Mouse (Mus musculus) spleen, postnatal 10 days (tissue): ENCODE data around the gene Zc3h12d.

ENCODE experiments used
- DNase-seq, 2 experiments: peaks; one replicate each; pipeline ENCODE4 v3.0.0; 2021 to 2022; ENCODE audit warnings: low spot score in 2 of 2

The Zc3h12d gene

GRCm38 (mm10) chr10:7832171-7832676 lies at the start of gene Zc3h12d:
Gene Zc3h12d (plus strand): TSS chr10:7832470.
- peak in 1 of 2 experiments; percentile 60 for DNase-seq

- DNase-seq: no peak
Observed at GRCm38 (mm10) chr10:7787319-7787718, 45.0 kb upstream of the Zc3h12d start.

- no peak for DNase-seq
Observed at GRCm38 (mm10) chr10:7792254-7792750, 40.0 kb upstream of the Zc3h12d start.

- peak; percentile 84 to 94 for DNase-seq
Observed at GRCm38 (mm10) chr10:7792751-7793385, 39.4 kb upstream of the Zc3h12d start, which contains the start of the genes Ginm1 and Ppil4. Gene Ginm1 (minus strand): TSS chr10:7792824. Gene Ppil4 (plus strand): TSS chr10:7792891.

- no peak for DNase-seq
Observed at GRCm38 (mm10) chr10:7801258-7801657, 31.0 kb upstream of the Zc3h12d start.

GRCm38 (mm10) chr10:7802519-7803140 lies 29.6 kb upstream of the Zc3h12d start:
- no peak for DNase-seq

- DNase-seq: peak; percentile 18 to 48
Observed at GRCm38 (mm10) chr10:7809937-7810336, 22.3 kb upstream of the Zc3h12d start.

GRCm38 (mm10) chr10:7816476-7816875 lies 15.8 kb upstream of the Zc3h12d start:
- DNase-seq: no peak

- DNase-seq: no peak
Observed at GRCm38 (mm10) chr10:7818676-7819075, 13.6 kb upstream of the Zc3h12d start.

GRCm38 (mm10) chr10:7819156-7819555 lies 13.1 kb upstream of the Zc3h12d start:
- DNase-seq: no peak

GRCm38 (mm10) chr10:7819603-7820002 lies 12.7 kb upstream of the Zc3h12d start:
- DNase-seq: no peak

- no peak for DNase-seq
Observed at GRCm38 (mm10) chr10:7820171-7820570, 12.1 kb upstream of the Zc3h12d start.

GRCm38 (mm10) chr10:7821981-7822380 lies 10.3 kb upstream of the Zc3h12d start:
- no peak for DNase-seq

GRCm38 (mm10) chr10:7824663-7825280 lies 7.5 kb upstream of the Zc3h12d start:
- peak in 1 of 2 experiments; percentile 8 for DNase-seq

- DNase-seq: no peak
Observed at GRCm38 (mm10) chr10:7825281-7825665, 7.0 kb upstream of the Zc3h12d start.

GRCm38 (mm10) chr10:7826106-7826505 lies 6.2 kb upstream of the Zc3h12d start:
- DNase-seq: peak in 1 of 2 experiments; percentile 7

GRCm38 (mm10) chr10:7833377-7834165 lies 1.3 kb downstream of the Zc3h12d start:
- peak in 1 of 2 experiments; percentile 67 for DNase-seq

GRCm38 (mm10) chr10:7834671-7835225 lies 2.5 kb downstream of the Zc3h12d start:
- DNase-seq: peak in 1 of 2 experiments; percentile 42

GRCm38 (mm10) chr10:7836902-7837301 lies 4.6 kb downstream of the Zc3h12d start:
- DNase-seq: no peak

- DNase-seq: no peak
Observed at GRCm38 (mm10) chr10:7837446-7837845, 5.2 kb downstream of the Zc3h12d start.

GRCm38 (mm10) chr10:7838036-7838435 lies 5.8 kb downstream of the Zc3h12d start:
- no peak for DNase-seq
